Mouse (Mus musculus): ENCODE results near the gene Cacnb2. TPM values are rescaled to one million over a fixed set of nuclear protein-coding genes. Genes with fewer than 3 reads are reported as not detected.

The Cacnb2 gene
- polyA plus RNA-seq, 1 experiment from 2014 or later: 2.3 TPM

DNA sequence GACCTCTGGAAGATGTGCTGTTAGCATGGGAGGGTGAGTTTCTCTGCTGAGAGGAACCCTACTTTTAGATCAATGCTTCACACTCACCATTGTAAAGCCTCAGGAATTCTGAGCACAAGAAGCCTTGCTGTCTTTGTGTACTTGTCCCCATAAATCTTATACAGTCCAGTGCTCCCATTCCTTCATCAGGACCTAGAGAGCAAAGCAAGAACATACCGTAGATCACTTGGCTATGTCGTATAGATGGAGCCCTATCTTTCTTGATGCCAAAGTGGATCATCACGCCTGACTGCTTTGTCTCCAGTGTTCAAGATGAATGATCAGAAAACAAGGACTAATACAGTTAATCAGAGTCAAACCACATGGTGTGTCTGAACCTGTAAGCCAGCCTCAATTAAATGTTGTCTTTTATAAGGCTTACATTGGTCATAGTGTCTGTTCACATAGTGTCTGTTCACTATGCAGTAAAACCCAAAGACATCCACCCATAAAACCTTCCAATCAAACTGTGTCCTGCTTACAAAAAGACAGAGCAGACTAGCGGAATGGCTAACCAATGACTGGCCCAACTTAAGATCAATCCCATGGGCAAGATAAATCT is 198.7 kb downstream of the Cacnb2 start:
- H3K4me3 ChIP-seq (ENCODE audit: low read length): no peak overlapping the region
- H3K27ac ChIP-seq (ENCODE audit: low read length): no peak overlapping the region
- H3K9me3 ChIP-seq (ENCODE audit: control insufficient read depth, low read length): no peaks in the 10 kb centered on the region
- no peak overlapping the region for H3K9ac ChIP-seq (ENCODE audit: low read depth, low read length)
- H3K4me1 ChIP-seq (ENCODE audit: control insufficient read depth, insufficient read depth, low read length): no peaks in the 10 kb centered on the region
- no peaks in the 10 kb centered on the region for H3K27me3 ChIP-seq (replicated peaks; ENCODE audit: control insufficient read depth, insufficient read depth, low read length)
- H3K4me2 ChIP-seq (ENCODE audit: low read depth, low read length): no peak overlapping the region
- ATAC-seq: no peak
- WGBS: 91% methylated on average over 4 of the region's 4 CpGs
- H3K36me3 ChIP-seq (ENCODE audit: control insufficient read depth, insufficient read depth, low read length): no peaks in the 10 kb centered on the region

DNA sequence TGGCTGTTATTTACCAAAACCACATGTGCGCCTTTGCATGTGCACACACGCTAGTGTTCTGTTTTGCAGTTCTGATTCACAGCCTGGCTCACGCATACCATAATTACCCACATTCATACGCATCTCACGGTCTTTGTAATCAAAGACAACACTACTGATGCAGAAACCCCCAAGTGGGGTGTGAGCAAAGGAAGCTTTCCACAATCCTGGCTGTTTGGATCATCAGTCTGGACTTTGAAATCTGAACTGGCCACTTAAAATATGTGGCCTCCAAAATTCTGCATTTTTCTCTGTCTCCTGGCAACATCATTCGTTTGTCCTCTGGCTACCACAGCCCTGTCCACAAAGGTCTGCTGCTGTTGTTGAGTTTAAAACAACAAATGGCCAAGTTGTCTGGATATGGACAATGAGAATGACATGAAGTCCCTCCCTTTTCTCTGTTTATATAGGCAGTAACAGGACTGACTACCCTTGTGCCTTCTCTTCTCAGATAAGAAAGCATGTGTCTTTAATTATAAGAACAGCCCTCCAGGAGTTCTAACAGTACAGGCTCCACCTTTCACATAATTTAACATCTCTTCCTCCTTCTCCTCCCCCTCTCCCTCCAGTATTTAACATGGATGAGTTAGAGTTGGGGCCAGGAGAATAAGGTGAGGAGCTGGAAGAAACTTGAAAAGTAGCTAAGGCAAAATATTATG is 204.9 kb downstream of the Cacnb2 start:
- no peak overlapping the region for H3K27ac ChIP-seq (ENCODE audit: low read length)
- ATAC-seq: no peak
- no peaks in the 10 kb centered on the region for H3K4me1 ChIP-seq (ENCODE audit: control insufficient read depth, insufficient read depth, low read length)
- H3K36me3 ChIP-seq (ENCODE audit: control insufficient read depth, insufficient read depth, low read length): no peaks in the 10 kb centered on the region
- no peaks in the 10 kb centered on the region for H3K9me3 ChIP-seq (ENCODE audit: control insufficient read depth, low read length)
- no peak overlapping the region for H3K9ac ChIP-seq (ENCODE audit: low read depth, low read length)
- no peak overlapping the region for H3K4me2 ChIP-seq (ENCODE audit: low read depth, low read length)
- no peak overlapping the region for H3K4me3 ChIP-seq (ENCODE audit: low read length)
- 73% methylated on average over 6 of the region's 6 CpGs for WGBS
- no peaks in the 10 kb centered on the region for H3K27me3 ChIP-seq (replicated peaks; ENCODE audit: control insufficient read depth, insufficient read depth, low read length)

DNA sequence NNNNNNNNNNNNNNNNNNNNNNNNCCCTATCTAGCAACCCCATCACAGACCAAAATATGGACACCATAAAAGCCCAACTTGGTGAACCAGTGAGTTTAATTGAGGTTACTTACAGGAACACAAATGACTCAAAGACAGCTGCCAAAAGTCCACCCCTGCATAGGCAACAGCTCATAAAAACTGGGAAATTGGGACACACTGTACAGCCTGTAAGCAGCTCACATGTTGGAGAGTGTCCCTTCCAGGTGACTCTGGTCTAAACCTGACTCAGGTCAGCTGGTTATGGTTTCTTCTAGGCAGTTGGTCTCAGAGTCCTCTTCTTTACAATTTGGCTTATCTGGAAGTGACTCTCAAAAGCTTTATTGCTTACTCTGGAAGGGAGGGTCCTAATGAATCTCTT is 212.1 kb downstream of the Cacnb2 start:
- Histone ChIP-seq H3K9me3 (ENCODE audit: control insufficient read depth, low read length) (no peaks in the 10 kb centered on the region; the same call in 1 of the 2 replicates), H3K4me2 (ENCODE audit: low read depth, low read length) (no peak overlapping the region), H3K4me1 (ENCODE audit: control insufficient read depth, insufficient read depth, low read length) (no peaks in the 10 kb centered on the region), H3K9ac (ENCODE audit: low read depth, low read length) (no peak overlapping the region), H3K27ac (ENCODE audit: low read length) (no peak overlapping the region), H3K27me3 (replicated peaks; ENCODE audit: control insufficient read depth, insufficient read depth, low read length) (no peaks in the 10 kb centered on the region), H3K36me3 (ENCODE audit: control insufficient read depth, insufficient read depth, low read length) (no peaks in the 10 kb centered on the region), H3K4me3 (ENCODE audit: low read length) (no peak overlapping the region)
- ATAC-seq: no peak

DNA sequence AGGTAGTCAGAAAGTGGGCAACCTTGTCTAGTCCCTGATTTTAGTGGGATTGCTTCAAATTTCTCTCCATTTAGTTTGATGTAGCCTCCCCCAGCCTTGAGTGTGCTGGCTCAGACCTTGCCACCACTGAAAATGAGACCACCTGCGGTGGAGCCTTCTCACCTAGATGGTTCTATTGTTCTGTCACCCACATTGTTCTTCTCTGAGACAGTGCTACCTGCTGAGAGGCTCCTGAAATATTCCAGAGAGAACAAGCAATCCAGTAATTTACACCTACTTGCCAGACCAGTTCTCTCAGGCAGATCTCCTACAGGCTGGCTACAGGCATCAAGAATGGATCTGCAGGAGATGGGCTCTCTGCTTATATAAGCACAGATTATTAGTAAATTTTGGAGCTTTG is 215.8 kb downstream of the Cacnb2 start:
- no peaks in the 10 kb centered on the region for H3K27me3 ChIP-seq (replicated peaks; ENCODE audit: control insufficient read depth, insufficient read depth, low read length)
- H3K9ac ChIP-seq (ENCODE audit: low read depth, low read length): no peak overlapping the region
- ATAC-seq: no peak
- H3K4me2 ChIP-seq (ENCODE audit: low read depth, low read length): no peak overlapping the region
- no peaks in the 10 kb centered on the region for H3K4me1 ChIP-seq (ENCODE audit: control insufficient read depth, insufficient read depth, low read length)
- no peaks in the 10 kb centered on the region; the same call in 1 of the 2 replicates for H3K9me3 ChIP-seq (ENCODE audit: control insufficient read depth, low read length)
- H3K36me3 ChIP-seq (ENCODE audit: control insufficient read depth, insufficient read depth, low read length): no peaks in the 10 kb centered on the region
- no peak overlapping the region for H3K4me3 ChIP-seq (ENCODE audit: low read length)
- H3K27ac ChIP-seq (ENCODE audit: low read length): no peak overlapping the region
- 33% methylated on average over 1 of the region's 1 CpGs for whole genome bisulfite sequencing

DNA sequence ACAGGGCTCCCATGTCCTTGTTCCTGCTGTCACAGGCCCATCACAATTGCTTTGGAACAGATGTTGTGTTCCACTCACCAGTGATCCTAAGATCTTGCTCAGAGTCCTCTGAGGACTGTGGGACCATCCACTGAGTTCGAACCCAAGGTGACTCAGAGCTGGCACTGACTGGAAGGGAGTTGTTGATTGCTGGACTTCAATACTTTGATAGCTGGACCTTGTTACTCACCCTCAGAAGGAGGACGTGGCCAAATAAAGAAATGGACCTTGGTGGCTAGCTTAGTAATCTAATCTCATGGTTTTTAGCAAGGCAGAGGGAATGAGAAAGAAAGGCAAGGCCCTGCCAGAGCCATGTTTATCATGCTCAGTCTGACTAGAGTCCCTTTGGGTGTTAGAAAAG is 218.1 kb downstream of the Cacnb2 start:
- Histone ChIP-seq H3K27me3 (replicated peaks; ENCODE audit: control insufficient read depth, insufficient read depth, low read length) (no peaks in the 10 kb centered on the region), H3K9me3 (ENCODE audit: control insufficient read depth, low read length) (no peaks in the 10 kb centered on the region; the same call in 1 of the 2 replicates), H3K9ac (ENCODE audit: low read depth, low read length) (no peak overlapping the region), H3K27ac (ENCODE audit: low read length) (no peak overlapping the region), H3K36me3 (ENCODE audit: control insufficient read depth, insufficient read depth, low read length) (no peaks in the 10 kb centered on the region), H3K4me1 (ENCODE audit: control insufficient read depth, insufficient read depth, low read length) (no peaks in the 10 kb centered on the region), H3K4me2 (ENCODE audit: low read depth, low read length) (no peak overlapping the region), H3K4me3 (ENCODE audit: low read length) (no peak overlapping the region)
- no peak for ATAC-seq
- WGBS: 90% methylated on average over 2 of the region's 2 CpGs

DNA sequence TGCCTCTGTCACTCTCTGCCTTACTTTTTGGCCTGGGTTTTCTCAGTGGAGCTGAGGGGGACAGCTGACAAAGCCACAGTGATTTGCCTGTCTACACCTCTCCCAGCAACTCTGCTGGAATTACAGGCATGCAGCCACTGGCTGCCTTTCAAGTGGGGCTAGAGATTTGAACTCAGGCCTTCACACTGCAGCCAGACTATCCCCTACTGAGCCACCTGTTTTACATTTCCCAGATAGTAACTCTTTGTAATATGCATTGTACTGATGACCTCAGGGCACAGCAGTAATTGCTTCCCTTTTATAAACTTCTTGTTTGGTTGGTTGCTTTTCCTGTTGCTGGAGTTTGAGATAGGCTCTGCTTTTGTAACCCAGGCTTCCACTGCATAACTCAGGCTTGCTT is 220.2 kb downstream of the Cacnb2 start:
- Histone ChIP-seq H3K27ac (ENCODE audit: low read length) (no peak overlapping the region), H3K4me1 (ENCODE audit: control insufficient read depth, insufficient read depth, low read length) (no peaks in the 10 kb centered on the region), H3K9ac (ENCODE audit: low read depth, low read length) (no peak overlapping the region), H3K27me3 (replicated peaks; ENCODE audit: control insufficient read depth, insufficient read depth, low read length) (no peaks in the 10 kb centered on the region), H3K36me3 (ENCODE audit: control insufficient read depth, insufficient read depth, low read length) (no peaks in the 10 kb centered on the region), H3K4me2 (ENCODE audit: low read depth, low read length) (no peak overlapping the region), H3K9me3 (ENCODE audit: control insufficient read depth, low read length) (no peaks in the 10 kb centered on the region; the same call in 1 of the 2 replicates), H3K4me3 (ENCODE audit: low read length) (no peak overlapping the region)
- no peak for ATAC-seq

DNA sequence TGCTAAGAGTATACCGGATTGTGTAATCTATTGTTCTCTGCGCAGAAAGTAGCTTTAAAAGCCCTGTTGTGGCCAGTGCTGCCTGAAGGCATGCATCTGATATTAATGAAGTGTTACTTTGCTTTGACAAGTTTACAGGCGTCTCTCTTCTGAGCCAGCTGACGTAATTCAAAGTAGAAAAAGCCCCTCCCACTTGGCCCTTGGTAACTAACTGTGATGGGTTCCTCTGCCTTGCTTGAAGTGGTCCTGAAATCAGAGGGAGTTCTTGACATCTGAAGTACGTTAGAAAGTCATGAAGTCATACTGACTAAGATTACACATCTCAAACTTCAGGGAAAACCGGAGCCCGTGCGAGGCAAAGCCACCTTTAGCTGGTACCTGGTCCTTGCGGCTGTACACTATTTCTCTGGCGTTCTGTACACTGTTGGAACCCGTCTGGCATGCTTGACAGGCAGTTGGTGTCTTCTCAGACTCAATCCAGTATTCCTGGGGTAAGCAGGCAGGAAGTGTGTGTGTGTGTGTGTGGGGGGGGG is 221.0 kb downstream of the Cacnb2 start:
- H3K27ac ChIP-seq (ENCODE audit: low read length): no peak overlapping the region
- WGBS: 47% methylated on average over 11 of the region's 11 CpGs
- peak; percentile 33; the same call in 1 of the 2 replicates for ATAC-seq
- H3K4me3 ChIP-seq (ENCODE audit: low read length): no peak overlapping the region
- no peak overlapping the region for H3K4me2 ChIP-seq (ENCODE audit: low read depth, low read length)
- no peaks in the 10 kb centered on the region for H3K36me3 ChIP-seq (ENCODE audit: control insufficient read depth, insufficient read depth, low read length)
- no peaks in the 10 kb centered on the region for H3K9me3 ChIP-seq (ENCODE audit: control insufficient read depth, low read length)
- no peak overlapping the region for H3K9ac ChIP-seq (ENCODE audit: low read depth, low read length)
- no peaks in the 10 kb centered on the region for H3K27me3 ChIP-seq (replicated peaks; ENCODE audit: control insufficient read depth, insufficient read depth, low read length)
- no peaks in the 10 kb centered on the region for H3K4me1 ChIP-seq (ENCODE audit: control insufficient read depth, insufficient read depth, low read length)

DNA sequence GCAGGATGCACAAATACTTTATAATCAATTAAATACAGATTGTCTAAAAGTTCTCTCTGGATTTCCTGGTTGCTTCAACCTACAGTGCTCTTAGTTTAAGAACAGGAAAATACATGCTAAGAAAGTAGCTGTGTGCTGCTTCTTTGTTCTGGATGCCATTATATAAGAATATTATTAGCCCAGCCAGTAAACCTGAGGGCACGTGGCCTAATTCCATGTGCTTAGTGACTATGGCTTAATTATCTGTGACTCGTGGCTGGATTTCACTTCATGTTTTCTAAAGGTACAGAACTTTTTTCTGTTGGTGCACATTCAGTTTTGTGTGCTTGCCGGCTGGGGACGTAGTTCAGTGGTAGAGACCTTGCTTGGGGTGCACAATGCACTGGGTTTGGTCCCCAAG is 222.3 kb downstream of the Cacnb2 start:
- H3K4me3 ChIP-seq (ENCODE audit: low read length): no peak overlapping the region
- H3K4me2 ChIP-seq (ENCODE audit: low read depth, low read length): no peak overlapping the region
- H3K27ac ChIP-seq (ENCODE audit: low read length): no peak overlapping the region
- WGBS: 85% methylated on average over 4 of the region's 4 CpGs
- no peak for ATAC-seq
- H3K9me3 ChIP-seq (ENCODE audit: control insufficient read depth, low read length): no peaks in the 10 kb centered on the region
- no peak overlapping the region for H3K9ac ChIP-seq (ENCODE audit: low read depth, low read length)
- H3K36me3 ChIP-seq (ENCODE audit: control insufficient read depth, insufficient read depth, low read length): no peaks in the 10 kb centered on the region
- no peaks in the 10 kb centered on the region for H3K27me3 ChIP-seq (replicated peaks; ENCODE audit: control insufficient read depth, insufficient read depth, low read length)
- H3K4me1 ChIP-seq (ENCODE audit: control insufficient read depth, insufficient read depth, low read length): no peaks in the 10 kb centered on the region

DNA sequence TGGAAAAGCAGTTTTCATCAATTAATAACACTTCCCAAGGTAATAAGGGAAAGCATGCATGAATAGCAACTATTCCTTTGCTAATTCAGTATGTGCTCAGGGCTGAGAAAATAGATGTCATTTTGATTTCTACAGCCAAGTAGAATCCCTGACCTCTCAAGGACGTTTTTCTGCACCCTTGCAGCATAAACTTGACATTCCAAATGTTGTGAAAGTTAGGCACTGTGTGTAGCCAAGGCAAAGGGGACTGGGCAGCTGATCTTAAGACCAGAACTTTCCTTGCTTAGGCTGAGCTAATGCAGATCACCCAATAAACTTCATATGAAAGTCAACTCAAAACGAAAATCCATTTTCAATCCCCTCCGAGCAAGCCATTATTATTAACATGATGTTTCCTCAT is 226.6 kb downstream of the Cacnb2 start:
- H3K27me3 ChIP-seq (replicated peaks; ENCODE audit: control insufficient read depth, insufficient read depth, low read length): no peaks in the 10 kb centered on the region
- H3K9ac ChIP-seq (ENCODE audit: low read depth, low read length): no peak overlapping the region
- no peak for ATAC-seq
- no peak overlapping the region for H3K27ac ChIP-seq (ENCODE audit: low read length)
- whole genome bisulfite sequencing: 62% methylated on average over 3 of the region's 3 CpGs
- no peaks in the 10 kb centered on the region for H3K4me1 ChIP-seq (ENCODE audit: control insufficient read depth, insufficient read depth, low read length)
- no peaks in the 10 kb centered on the region for H3K9me3 ChIP-seq (ENCODE audit: control insufficient read depth, low read length)
- no peaks in the 10 kb centered on the region for H3K36me3 ChIP-seq (ENCODE audit: control insufficient read depth, insufficient read depth, low read length)
- no peak overlapping the region for H3K4me2 ChIP-seq (ENCODE audit: low read depth, low read length)
- no peak overlapping the region for H3K4me3 ChIP-seq (ENCODE audit: low read length)
